Mouse (Mus musculus) erythroblast, embryonic 14.5 days (primary cell): ENCODE data around the gene Amigo3.

Experiments used
- GATA1 ChIP-seq: IDR thresholded peaks from 2 replicates; pipeline ENCODE4 v1.6.1; 2012; ENCODE audit warnings: low read length, inconsistent platforms, mixed read lengths
- TAL1 ChIP-seq: IDR thresholded peaks from 3 replicates; pipeline ENCODE4 v1.6.1; 2012; ENCODE audit warnings: low read length, inconsistent platforms, mixed read lengths

DNA sequence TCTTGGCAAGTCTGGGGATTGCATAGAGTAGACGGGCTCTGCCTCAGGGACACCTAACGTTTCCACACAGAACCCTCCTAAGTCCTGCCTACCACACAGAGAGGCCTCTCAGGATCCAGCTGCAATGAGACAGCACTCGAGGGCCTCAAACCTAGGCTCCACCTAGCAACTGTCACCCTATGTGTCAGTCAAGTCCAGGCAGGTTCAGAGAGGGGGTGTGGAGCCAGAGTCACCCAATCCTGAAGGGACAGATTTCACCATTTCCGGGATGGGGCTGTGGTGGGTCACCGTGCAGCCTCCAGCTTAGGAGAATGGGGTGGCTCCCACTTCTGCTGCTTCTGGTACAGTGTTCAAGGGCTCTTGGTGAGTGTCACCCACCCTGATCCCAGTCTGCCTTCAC lies 27.2 kb downstream of the Amigo3 start, which contains the start of gene Mst1:
- TF ChIP-seq GATA1 = no peak
- TF ChIP-seq TAL1 = no peak
